Mouse (Mus musculus) mouse trophoblast stem cell (cell line): ENCODE measurements around the gene Wbp2nl.
"Not testable (repeated sequence)": the region's sequence is repeated elsewhere in the genome, so short reads cannot be mapped to it uniquely, and the experiment has no call there.

ENCODE experiments used
- in situ Hi-C, 2 experiments: fragments of 300-500 bp; cut with MseI, MboI; formaldehyde crosslinking; loops; 2 replicates in 1 of 2; 3 replicates in 1 of 2; pipeline ENCODE4 v1.15.1; 2025

Gene Wbp2nl

GRCm38 (mm10) chr15:82348258-82348998 lies 49.7 kb downstream of the Wbp2nl start:
- in situ Hi-C loops = no loop called here

DNA sequence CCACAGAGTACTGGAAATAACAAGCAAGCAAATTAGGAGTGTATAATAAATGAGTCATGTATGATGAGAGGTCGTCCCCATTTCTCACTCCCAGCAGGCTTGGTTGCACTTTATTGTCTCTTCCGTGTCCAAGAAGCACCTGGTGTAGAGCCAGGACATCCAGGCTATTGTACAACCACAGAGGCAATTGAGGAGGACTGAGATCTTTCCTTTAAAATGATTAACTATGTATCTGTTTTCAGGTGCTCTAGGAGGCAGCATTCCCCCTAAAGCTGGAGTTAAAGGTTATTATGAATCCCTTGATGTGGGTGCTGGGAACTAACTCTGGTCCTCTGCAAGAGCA lies 50.2 kb downstream of the Wbp2nl start:
- in situ Hi-C loops = no loop called here

- in situ Hi-C loops = no loop called here
Measured at GRCm38 (mm10) chr15:82350349-82350748, 51.6 kb downstream of the Wbp2nl start.

- in situ Hi-C loops = no loop called here
Measured at GRCm38 (mm10) chr15:82351480-82351879, 52.7 kb downstream of the Wbp2nl start.

DNA sequence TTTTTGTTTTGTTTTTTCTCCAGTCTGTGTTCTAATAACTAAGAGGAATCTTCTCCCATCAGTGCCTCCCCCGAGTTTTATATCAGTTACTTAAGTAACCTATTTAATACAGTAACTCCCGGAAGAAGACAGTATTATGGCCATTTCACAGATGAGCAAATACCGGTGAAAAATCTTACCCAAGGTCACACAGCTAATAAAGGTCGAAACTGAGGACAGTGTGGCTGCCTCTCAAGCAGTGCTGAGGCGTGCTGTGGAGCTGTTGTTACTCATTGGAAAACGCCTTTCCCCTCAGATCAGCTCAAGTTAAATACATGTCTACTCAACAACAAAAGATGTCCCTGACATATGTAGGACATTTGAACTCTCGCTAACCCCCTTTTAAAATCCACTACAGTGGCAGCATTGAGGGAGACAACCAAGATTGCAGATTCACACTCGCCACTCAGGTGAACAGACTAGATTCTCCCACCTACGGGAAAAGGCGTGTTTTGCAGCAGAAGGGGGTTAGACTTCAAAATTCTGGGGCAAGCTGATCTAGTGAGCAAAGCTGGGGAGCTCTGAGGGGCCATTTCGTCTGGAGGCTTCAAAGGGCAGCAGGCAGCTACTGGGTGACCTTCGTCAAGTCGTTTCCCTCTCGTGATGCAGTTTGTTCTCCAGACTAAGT lies 54.5 kb downstream of the Wbp2nl start:
- in situ Hi-C loops = no loop called here

- in situ Hi-C loops = no loop called here
Measured at GRCm38 (mm10) chr15:82353745-82354113, 55.0 kb downstream of the Wbp2nl start.

DNA sequence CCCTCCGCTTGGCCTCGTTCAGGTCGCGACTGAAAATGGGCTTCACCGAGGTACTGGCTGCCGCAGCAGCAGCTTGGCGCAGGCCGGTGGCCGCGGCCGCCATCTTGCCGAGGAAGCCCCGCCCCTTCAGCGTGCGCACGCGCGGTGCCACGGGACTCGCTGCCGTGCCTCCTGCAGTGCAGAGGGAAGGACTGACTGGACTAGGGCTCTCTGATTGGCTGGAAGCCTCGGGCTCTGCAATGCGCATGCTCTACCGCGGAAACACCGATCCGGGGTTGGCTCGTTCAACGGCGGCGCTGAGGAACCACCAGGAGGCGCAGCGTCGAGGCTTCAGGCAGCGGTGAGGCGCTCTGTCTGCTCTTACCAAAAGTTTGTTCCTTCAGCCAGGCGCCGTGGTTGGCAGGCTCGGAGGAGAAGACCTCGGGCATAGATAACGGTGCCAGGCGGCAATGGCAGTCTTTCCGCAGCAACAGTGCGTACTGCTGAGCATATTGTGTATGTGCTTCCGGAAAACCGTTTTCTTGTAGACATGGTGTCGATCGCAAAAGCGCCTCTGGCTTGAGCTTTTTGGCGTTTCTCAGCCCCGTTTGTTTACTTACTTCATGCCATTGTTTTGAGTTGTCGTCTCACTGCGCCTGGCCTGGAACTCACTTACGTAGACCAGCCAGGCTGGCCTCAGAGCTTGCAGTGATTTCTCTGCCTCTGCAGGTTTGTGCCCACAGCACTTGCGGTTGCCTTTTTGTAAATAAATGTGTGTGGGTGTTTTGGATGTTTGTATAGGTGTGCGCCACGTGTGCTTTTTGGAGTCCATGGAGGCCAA lies 55.6 kb downstream of the Wbp2nl start, which contains the start of gene Ndufa6:
TSS of gene Ndufa6 (minus strand) at position 197 of the 820 bp plus-strand sequence.
- in situ Hi-C loops = no loop called here

DNA sequence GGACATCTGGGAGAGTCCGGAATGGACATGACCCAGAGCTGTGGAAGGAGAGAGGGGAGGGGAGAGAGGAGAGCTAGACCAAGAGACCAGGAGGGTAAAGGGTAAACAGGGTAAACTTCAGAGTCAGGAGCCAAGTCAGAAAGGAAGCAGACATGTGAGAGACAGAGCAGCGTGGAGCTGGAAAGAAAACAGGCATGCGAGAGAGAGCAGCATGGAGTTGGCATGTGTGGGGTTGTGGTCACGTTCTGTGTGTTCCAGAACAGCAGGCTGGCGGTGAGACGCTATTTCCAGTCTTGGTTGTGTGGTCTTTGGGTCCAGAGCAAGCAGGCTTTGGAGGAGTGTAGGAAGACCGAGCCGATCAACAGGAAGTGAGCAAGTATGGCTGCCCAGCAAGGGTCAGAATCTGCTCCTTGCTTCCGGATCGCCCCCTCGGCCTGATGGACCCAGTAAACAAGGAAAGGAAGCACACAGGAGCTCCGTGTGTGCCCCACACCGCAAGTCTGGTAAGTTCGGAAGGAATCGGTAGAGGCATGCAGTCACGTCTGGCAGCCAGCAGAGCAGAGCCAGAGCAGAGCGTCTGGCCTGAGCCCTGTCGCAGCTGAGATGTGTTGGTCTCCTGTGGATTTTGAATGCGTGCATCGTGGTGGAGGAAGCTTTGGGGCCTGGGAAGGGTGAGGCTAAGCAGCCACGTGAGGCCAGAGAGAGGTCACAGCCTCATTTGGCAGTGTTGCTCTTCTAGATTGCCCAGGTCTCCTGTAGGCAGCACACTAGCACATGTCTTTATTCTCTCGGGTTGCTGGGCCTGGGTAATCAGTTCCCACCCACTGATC lies 59.9 kb downstream of the Wbp2nl start:
- in situ Hi-C loops = no loop called here

DNA sequence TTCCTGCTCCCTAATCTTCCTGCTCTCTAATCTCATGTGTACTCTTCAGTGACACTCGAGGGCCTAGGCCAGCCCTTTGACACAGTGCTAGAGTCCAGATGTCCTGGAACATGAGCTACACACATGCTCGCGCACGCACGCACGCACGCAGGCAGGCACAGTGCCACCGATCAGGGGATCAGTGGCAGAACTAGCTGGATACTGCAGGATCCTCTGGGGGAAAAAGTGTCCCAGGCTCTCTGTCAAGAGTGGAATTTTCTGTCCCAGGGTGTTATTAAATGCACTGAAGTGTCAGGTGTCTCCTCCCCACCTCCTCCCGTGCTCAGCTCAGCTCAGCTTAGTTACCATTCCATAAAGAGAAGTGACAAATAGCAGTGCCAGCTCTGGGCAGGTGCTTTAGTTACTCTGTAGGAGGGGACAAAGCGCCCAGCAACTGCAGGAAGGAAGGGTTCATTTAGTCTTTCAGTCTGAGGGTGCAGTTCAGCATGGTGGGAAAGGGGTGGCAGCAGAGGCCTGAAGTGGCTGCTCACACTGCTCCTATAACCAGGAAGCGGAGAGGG lies 62.8 kb downstream of the Wbp2nl start:
- in situ Hi-C loops = no loop called here

DNA sequence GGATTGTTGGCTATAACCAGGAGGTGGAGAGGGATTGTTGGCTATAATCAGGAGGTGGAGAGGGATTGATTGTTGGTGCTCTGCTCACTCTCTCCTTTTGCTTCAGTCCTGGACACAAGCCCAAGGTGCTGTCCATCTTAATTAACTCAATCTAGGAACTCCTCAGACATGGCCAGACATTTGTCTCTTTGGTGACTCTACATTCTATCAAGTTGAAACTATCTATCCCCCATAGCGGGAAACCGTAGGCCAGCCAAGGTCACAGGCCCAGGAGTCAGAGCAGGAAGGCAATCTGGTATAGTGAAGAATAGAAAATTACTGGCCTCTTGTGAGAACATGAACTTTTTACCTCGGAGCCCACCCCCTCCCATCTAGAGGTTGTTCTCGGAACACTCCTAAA lies 63.5 kb downstream of the Wbp2nl start:
- in situ Hi-C loops = no loop called here

GRCm38 (mm10) chr15:82363801-82364200 lies 65.0 kb downstream of the Wbp2nl start:
- in situ Hi-C loops = not testable (repeated sequence)
